Mouse (Mus musculus) CH12.LX (cell line): ENCODE results near the gene Rnf208.

Experiments used
- CTCF ChIP-seq, 2 experiments: IDR thresholded peaks in 1 of 2; conservative IDR thresholded peaks in 1 of 2; 2 replicates each; pipeline ENCODE4 v1.5.1; 2011 to 2012; ENCODE audit warnings: low read depth in 2 of 2, low read length in 2 of 2, improper control_type of control experiment in 1 of 2, inconsistent platforms in 1 of 2, mild to moderate bottlenecking in 1 of 2, moderate library complexity in 1 of 2
- E2F4 ChIP-seq: IDR thresholded peaks from 2 replicates; pipeline ENCODE4 v1.6.1; 2011; ENCODE audit warnings: low read depth, low read length, improper control_type of control experiment; ENCODE audit not compliant: insufficient replicate concordance
- ELF1 ChIP-seq: IDR thresholded peaks from 2 replicates; pipeline ENCODE4 v1.6.1; 2014; ENCODE audit warnings: low read depth, mild to moderate bottlenecking, inconsistent platforms, low read length, improper control_type of control experiment
- GABPA ChIP-seq: IDR thresholded peaks from 2 replicates; pipeline ENCODE4 v1.6.1; 2012; ENCODE audit warnings: low read depth, low read length, improper control_type of control experiment, inconsistent platforms; ENCODE audit not compliant: insufficient replicate concordance
- HCFC1 ChIP-seq: IDR thresholded peaks from 2 replicates; pipeline ENCODE4 v1.6.1; 2012; ENCODE audit warnings: low read depth, mild to moderate bottlenecking, inconsistent platforms, low read length, improper control_type of control experiment
- IRF4 ChIP-seq: IDR thresholded peaks from 2 replicates; pipeline ENCODE4 v1.6.1; 2014; ENCODE audit warnings: low read depth, mild to moderate bottlenecking, inconsistent platforms, low read length, improper control_type of control experiment
- KAT2A ChIP-seq: IDR thresholded peaks from 2 replicates; pipeline ENCODE4 v1.6.1; 2012; ENCODE audit warnings: low read length, improper control_type of control experiment, inconsistent platforms; ENCODE audit not compliant: insufficient replicate concordance
- MYC ChIP-seq: IDR thresholded peaks from 2 replicates; pipeline ENCODE4 v1.6.1; 2011; ENCODE audit warnings: low read depth, mild to moderate bottlenecking, improper control_type of control experiment, low read length
- NRF1 ChIP-seq: IDR thresholded peaks from 2 replicates; pipeline ENCODE4 v1.6.1; 2014; ENCODE audit warnings: low read depth, mild to moderate bottlenecking, inconsistent platforms, low read length, improper control_type of control experiment, moderate library complexity
- POLR2A ChIP-seq: IDR thresholded peaks from 2 replicates; pipeline ENCODE4 v1.6.1; 2011; ENCODE audit warnings: low read depth, mild to moderate bottlenecking, improper control_type of control experiment, low read length
- SIN3A ChIP-seq: IDR thresholded peaks from 2 replicates; pipeline ENCODE4 v1.6.1; 2012; ENCODE audit warnings: low read length, improper control_type of control experiment, inconsistent platforms
- USF1 ChIP-seq: IDR thresholded peaks from 2 replicates; pipeline ENCODE4 v1.6.1; 2014; ENCODE audit warnings: low read depth, mild to moderate bottlenecking, inconsistent platforms, low read length, improper control_type of control experiment
- ZC3H11A ChIP-seq: IDR thresholded peaks from 2 replicates; pipeline ENCODE4 v1.6.1; 2012; ENCODE audit warnings: low read depth, mild to moderate bottlenecking, inconsistent platforms, low read length, improper control_type of control experiment

DNA sequence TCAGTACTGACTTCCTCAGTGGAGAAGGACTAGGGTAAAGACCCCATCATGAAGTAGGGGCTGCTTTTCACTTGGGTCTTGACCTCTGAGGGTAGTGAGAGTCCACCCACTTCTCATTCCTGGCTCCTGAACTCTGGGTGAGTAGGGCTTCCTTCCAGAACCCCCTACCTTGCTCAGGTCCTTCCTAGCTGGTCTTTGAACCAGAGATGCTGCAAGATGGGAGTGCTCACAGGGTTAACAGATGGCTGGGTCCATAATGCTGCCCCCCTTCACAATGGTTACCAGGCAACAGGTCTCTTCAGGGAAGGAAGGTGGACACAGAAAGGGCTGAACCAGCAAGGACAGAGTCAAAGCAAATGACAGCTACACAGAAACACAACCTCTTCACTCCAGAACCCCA, 23.6 kb upstream of the Rnf208 start, which contains the start of gene Fam166a:
- TF ChIP-seq ZC3H11A (no peak), MYC (no peak), USF1 (no peak), POLR2A (no peak), ELF1 (no peak), E2F4 (no peak), CTCF (conservative IDR thresholded peaks at IDR 0.05 in 1 of 2, IDR thresholded peaks at IDR 0.05 in 1 of 2; ENCODE audit: low read depth in 2 of 2, low read length in 2 of 2) (no peak), SIN3A (no peak), IRF4 (no peak), GABPA (no peak), KAT2A (no peak), HCFC1 (no peak), NRF1 (no peak)
